Mouse (Mus musculus): ENCODE results near the gene Cnn3. TPM values are rescaled to one million over a fixed set of nuclear protein-coding genes. Genes with fewer than 3 reads are reported as not detected.

Gene Cnn3
- polyA plus RNA-seq, 1 experiment from 2014 or later = 947 TPM

- H3K4me3 ChIP-seq = no peak overlapping the region
- no peaks in the 10 kb centered on the region for H3K27me3 ChIP-seq (ENCODE audit: low read depth, poor library complexity, severe bottlenecking)
- no peaks in the 10 kb centered on the region for H3K9me3 ChIP-seq (replicated peaks)
- no peak for DNase-seq (ENCODE audit: low spot score)
- H3K4me1 ChIP-seq = peaks cover 62% of the 10 kb centered on the region
- H3K36me3 ChIP-seq = peaks cover 11% of the 10 kb centered on the region
- H3K27ac ChIP-seq (replicated peaks) = peak overlapping the region; percentile 23; the same call in 1 of the 2 replicates
- WGBS = 76% methylated on average over 10 of the region's 10 CpGs
Observed at GRCm38 (mm10) chr3:121465795-121466194, 39.5 kb downstream of the Cnn3 start.

GRCm38 (mm10) chr3:121467094-121467552, 40.8 kb downstream of the Cnn3 start:
- Histone ChIP-seq H3K4me1 (peaks cover 67% of the 10 kb centered on the region), H3K4me3 (no peak overlapping the region), H3K27me3 (ENCODE audit: low read depth, poor library complexity, severe bottlenecking) (no peaks in the 10 kb centered on the region), H3K9me3 (replicated peaks) (no peaks in the 10 kb centered on the region), H3K36me3 (no peaks in the 10 kb centered on the region), H3K27ac (replicated peaks) (peak overlapping the region; percentile 33; the same call in 1 of the 2 replicates)
- no peak for DNase-seq (ENCODE audit: low spot score)
- WGBS = 80% methylated on average over 10 of the region's 10 CpGs

- H3K27me3 ChIP-seq (ENCODE audit: low read depth, poor library complexity, severe bottlenecking) = no peaks in the 10 kb centered on the region
- no peaks in the 10 kb centered on the region for H3K36me3 ChIP-seq
- 14% methylated on average over 1 of the region's 2 CpGs for WGBS
- no peak for DNase-seq (ENCODE audit: low spot score)
- no peaks in the 10 kb centered on the region for H3K9me3 ChIP-seq (replicated peaks)
- peak overlapping the region; percentile 88 for H3K27ac ChIP-seq (replicated peaks)
- H3K4me1 ChIP-seq = peaks cover 67% of the 10 kb centered on the region
- H3K4me3 ChIP-seq = no peak overlapping the region
Observed at GRCm38 (mm10) chr3:121468136-121468535, 41.8 kb downstream of the Cnn3 start.

GRCm38 (mm10) chr3:121469185-121469975, 43.1 kb downstream of the Cnn3 start:
- DNase-seq (ENCODE audit: low spot score) = peak; percentile 74
- Histone ChIP-seq H3K4me3 (peak overlapping the region; percentile 34), H3K9me3 (replicated peaks) (no peaks in the 10 kb centered on the region), H3K4me1 (peaks cover 61% of the 10 kb centered on the region), H3K36me3 (no peaks in the 10 kb centered on the region), H3K27ac (replicated peaks) (peak overlapping the region; percentile 88), H3K27me3 (ENCODE audit: low read depth, poor library complexity, severe bottlenecking) (no peaks in the 10 kb centered on the region)
- 7% methylated on average over 13 of the region's 13 CpGs for WGBS

DNA sequence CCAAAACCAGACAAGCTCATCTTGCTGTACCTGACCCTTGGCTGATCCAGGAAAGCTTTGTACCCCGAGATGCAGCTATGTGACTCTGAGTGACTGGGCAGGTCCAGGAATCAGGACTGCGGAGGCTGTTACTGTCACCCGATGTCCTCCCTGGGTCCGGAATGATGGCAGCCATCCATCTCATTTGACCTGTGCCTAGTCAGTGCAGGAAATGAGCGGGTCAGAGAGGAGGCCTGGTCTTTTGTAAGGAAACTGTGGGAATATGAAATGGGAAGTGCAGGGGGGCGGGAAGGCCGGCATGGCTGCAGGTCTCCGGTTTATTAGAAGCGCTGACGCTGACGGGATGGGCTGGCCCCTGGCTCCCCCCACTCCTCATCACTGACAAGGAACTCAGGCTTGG, 45.4 kb downstream of the Cnn3 start:
- H3K36me3 ChIP-seq = no peaks in the 10 kb centered on the region
- no peaks in the 10 kb centered on the region for H3K9me3 ChIP-seq (replicated peaks)
- DNase-seq (ENCODE audit: low spot score) = no peak
- H3K27me3 ChIP-seq (ENCODE audit: low read depth, poor library complexity, severe bottlenecking) = no peaks in the 10 kb centered on the region
- H3K4me3 ChIP-seq = no peak overlapping the region
- peaks cover 45% of the 10 kb centered on the region for H3K4me1 ChIP-seq
- WGBS = 84% methylated on average over 11 of the region's 11 CpGs
- 0 out of 2 replicates have a peak overlapping the region, but pooled peaks have one; percentile 9 for H3K27ac ChIP-seq (replicated peaks)

- Histone ChIP-seq H3K36me3 (no peaks in the 10 kb centered on the region), H3K27ac (replicated peaks) (no peak overlapping the region), H3K9me3 (replicated peaks) (no peaks in the 10 kb centered on the region), H3K4me3 (no peak overlapping the region), H3K27me3 (ENCODE audit: low read depth, poor library complexity, severe bottlenecking) (peaks cover 6% of the 10 kb centered on the region; the same call in 1 of the 2 replicates), H3K4me1 (peaks cover 27% of the 10 kb centered on the region)
- WGBS = 67% methylated on average over 3 of the region's 3 CpGs
- DNase-seq (ENCODE audit: low spot score) = no peak
Observed at GRCm38 (mm10) chr3:121474738-121475137, 48.4 kb downstream of the Cnn3 start.

DNA sequence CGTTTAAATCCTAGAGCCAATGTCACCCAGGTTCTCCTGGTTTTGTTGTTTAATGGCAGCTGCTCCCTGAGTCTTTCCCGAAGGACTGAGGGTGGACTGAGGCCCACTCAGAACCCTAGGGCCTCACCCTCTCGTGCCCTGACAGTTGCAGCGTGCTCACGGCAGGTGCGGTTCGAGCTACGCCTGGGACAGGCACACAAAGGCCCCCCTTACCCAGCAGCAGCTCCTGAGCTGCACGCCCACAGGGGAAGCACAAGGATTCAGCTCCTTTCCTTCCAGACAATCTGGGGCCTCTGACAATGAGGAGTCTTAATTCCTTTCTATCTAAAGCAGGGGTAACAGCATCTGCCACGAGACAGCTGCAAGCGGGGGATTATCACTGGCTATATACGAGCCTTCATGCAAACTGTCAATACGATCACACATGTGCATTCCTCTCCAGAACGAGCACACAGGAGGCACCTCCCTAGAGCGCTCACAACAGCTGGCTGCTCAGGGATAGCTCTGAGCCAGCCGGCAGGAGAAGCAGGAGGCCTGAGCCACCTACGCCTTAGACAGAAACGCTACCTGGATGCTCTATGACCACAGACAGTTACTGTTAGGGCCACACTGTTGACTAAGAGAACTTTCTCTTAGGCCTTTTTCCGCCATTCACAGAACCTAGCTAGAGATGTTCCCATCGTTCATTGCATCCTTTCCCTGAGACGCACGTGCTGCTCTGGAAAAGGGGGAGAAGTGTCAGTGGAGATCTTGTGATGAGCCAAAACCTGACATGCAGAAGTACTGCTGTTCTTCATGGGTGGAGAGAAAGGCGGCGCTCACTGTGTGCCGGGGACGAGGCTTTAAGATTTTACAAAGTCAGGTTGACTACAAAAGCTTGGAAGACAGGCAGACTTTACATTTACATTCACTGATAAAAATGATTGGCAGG, 54.0 kb downstream of the Cnn3 start:
- Histone ChIP-seq H3K27me3 (ENCODE audit: low read depth, poor library complexity, severe bottlenecking) (peaks cover 6% of the 10 kb centered on the region; the same call in 1 of the 2 replicates), H3K9me3 (replicated peaks) (no peaks in the 10 kb centered on the region), H3K36me3 (no peaks in the 10 kb centered on the region), H3K4me1 (peaks cover 54% of the 10 kb centered on the region), H3K27ac (replicated peaks) (peak overlapping the region; percentile 71), H3K4me3 (no peak overlapping the region)
- WGBS = 40% methylated on average over 26 of the region's 26 CpGs
- peak; percentile 47 for DNase-seq (ENCODE audit: low spot score)

- no peak for DNase-seq (ENCODE audit: low spot score)
Observed at GRCm38 (mm10) chr3:121480961-121481436, 54.7 kb downstream of the Cnn3 start.

DNA sequence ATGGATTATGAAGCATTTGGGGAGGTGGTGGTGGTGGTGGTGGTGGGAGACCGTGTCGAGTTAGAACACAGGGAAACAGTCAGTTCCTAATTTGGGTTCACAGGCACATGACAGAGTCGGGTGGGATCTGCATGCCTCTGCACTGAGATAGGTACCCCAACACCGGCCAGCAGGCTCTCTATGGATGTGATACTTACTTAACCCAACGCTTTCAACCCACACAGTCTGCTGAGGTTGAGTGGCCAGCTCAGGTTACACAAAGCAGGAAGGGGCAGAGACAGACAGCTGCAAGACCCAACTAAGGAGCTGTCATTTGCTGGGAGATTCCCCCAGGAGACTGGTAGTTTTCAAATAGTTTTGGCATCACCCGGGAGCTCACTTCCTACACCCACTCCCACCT, 55.3 kb downstream of the Cnn3 start:
- Histone ChIP-seq H3K36me3 (no peaks in the 10 kb centered on the region), H3K27me3 (ENCODE audit: low read depth, poor library complexity, severe bottlenecking) (peaks cover 6% of the 10 kb centered on the region; the same call in 1 of the 2 replicates), H3K9me3 (replicated peaks) (no peaks in the 10 kb centered on the region), H3K4me1 (peaks cover 54% of the 10 kb centered on the region), H3K4me3 (no peak overlapping the region), H3K27ac (replicated peaks) (peak overlapping the region; percentile 15; the same call in 1 of the 2 replicates)
- WGBS = 51% methylated on average over 6 of the region's 6 CpGs
- no peak for DNase-seq (ENCODE audit: low spot score)

More at GRCm38 (mm10) chr3:121480961-121481436, 54.7 kb downstream of the Cnn3 start:
- peaks cover 54% of the 10 kb centered on the region for H3K4me1 ChIP-seq
- H3K27me3 ChIP-seq (ENCODE audit: low read depth, poor library complexity, severe bottlenecking) = peaks cover 6% of the 10 kb centered on the region; the same call in 1 of the 2 replicates
- no peak overlapping the region for H3K4me3 ChIP-seq
- WGBS = 66% methylated on average over 8 of the region's 8 CpGs
- H3K9me3 ChIP-seq (replicated peaks) = no peaks in the 10 kb centered on the region
- H3K27ac ChIP-seq (replicated peaks) = peak overlapping the region; percentile 15; the same call in 1 of the 2 replicates
- no peaks in the 10 kb centered on the region for H3K36me3 ChIP-seq

- DNase-seq (ENCODE audit: low spot score) = no peak
- Histone ChIP-seq H3K27me3 (ENCODE audit: low read depth, poor library complexity, severe bottlenecking) (peaks cover 5% of the 10 kb centered on the region; the same call in 1 of the 2 replicates), H3K4me1 (peaks cover 54% of the 10 kb centered on the region), H3K36me3 (no peaks in the 10 kb centered on the region), H3K4me3 (no peak overlapping the region), H3K27ac (replicated peaks) (peak overlapping the region; percentile 39; the same call in 1 of the 2 replicates), H3K9me3 (replicated peaks) (no peaks in the 10 kb centered on the region)
- WGBS = 75% methylated on average over 25 of the region's 25 CpGs
Observed at GRCm38 (mm10) chr3:121483266-121484161, 57.2 kb downstream of the Cnn3 start.

DNA sequence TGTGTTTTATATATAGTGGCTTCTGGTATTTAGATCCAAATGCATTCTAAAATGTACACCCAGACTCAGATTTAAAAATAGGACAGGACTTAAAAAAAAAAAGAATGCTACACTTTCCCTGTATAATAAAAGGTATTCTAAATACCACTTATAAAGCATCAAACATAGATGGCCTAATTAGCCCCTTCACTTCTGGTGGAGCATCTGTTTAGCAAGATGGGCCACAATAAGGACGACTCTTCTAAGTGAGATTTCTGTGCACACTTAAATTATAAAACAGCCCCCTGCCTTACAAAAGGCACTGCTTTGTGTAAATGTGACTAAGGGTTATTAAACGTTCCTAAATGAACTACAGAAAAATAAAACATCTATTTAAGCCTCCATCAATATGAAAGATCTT, 58.9 kb downstream of the Cnn3 start:
- DNase-seq (ENCODE audit: low spot score) = no peak
- Histone ChIP-seq H3K36me3 (no peaks in the 10 kb centered on the region), H3K4me1 (peaks cover 52% of the 10 kb centered on the region), H3K4me3 (no peak overlapping the region), H3K27me3 (ENCODE audit: low read depth, poor library complexity, severe bottlenecking) (no peaks in the 10 kb centered on the region), H3K9me3 (replicated peaks) (no peaks in the 10 kb centered on the region), H3K27ac (replicated peaks) (no peak overlapping the region)
- WGBS = 80% methylated on average over 2 of the region's 2 CpGs

All from midbrain, embryonic 10.5 days (tissue).